Mouse (Mus musculus) frontal cortex, adult (tissue): ENCODE measurements around the gene Gm20532.

Experiments used
- ATAC-seq: cut with Nextera tagmentation; 2 replicates; pipeline ENCODE4 v1.9.2; 2017; ENCODE audit warnings: mild to moderate bottlenecking, moderate library complexity, mixed read lengths; ENCODE audit not compliant: low TSS enrichment

The Gm20532 gene

DNA sequence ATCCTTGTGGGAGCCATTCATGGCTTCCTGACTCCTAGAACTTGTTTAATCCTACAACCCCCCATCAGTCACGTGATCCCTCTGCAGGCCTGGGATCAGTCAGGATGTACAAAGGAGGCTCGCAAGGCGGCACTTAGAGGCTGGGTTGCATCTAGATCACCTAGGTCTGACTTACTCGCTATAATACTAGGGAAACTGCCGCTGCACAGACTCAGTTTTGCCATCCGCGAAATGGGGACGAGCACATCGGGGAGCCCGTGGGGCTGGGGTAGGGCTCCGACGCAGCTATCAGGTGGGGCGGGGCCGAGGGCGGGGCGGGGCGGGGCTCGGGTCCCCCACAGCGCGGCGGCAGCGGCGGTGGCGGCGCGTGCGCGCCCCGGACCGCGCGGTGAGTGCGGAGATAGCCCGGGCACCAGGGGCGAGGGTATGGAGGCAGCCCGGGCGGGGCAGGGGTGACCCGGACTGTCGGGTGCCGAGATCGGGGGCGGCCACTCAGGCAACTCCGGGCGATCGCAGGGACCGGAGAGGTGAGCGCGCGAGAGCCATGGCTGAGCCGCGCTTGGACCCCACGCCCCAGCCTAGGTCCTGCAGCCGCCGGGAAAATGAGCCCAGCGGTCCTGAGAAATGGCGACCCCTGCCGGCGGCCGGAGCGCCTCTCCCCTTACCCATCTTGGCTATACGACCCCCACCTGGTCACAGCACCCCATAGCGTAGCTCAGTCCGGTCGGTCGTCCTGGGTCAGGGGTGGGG, at the start of gene Gm20532:
TSS of gene Gm20532 (plus strand) at position 346 of the 750 bp plus-strand sequence.
- peak; percentile 64 for ATAC-seq

DNA sequence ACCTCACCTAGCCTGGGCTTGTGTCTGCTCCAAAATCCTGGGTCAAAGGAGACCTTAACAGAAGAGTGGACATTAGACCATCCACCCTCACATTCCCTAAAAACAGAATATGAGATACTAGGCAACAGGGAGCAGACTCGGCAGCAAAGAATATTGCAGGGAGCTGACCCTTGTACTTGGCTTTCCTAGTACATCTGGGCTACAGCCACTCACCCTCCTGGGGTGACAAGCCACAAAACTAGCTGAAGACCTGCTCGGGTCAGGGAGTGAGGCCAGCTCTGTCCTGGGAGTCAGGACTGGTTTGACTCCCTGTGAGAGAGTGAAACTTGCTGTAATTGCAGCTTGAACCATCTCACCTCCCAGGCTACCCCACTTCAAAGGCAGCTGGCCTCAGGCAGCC, 46.9 kb upstream of the Gm20532 start:
- no peak for ATAC-seq

DNA sequence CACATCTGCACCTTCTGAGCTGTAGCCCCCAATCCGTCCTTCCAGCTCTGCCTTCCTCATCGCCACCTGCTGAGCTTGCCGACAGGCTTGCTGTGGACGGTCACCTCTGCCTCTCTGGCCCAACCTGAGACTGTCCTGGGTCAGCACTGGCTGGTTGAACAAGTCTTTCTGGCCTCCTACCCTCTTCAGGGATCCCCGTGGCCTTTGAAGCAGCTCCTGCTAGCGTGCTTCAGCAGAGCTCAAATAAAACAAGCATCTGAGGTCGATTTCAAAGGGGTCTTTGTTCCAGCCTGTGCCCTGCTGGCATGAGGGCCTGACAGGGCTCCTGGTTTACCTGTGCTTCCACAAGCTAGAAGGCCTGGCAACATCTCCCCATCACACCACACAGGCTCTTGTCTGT, 45.7 kb upstream of the Gm20532 start:
- no peak for ATAC-seq

DNA sequence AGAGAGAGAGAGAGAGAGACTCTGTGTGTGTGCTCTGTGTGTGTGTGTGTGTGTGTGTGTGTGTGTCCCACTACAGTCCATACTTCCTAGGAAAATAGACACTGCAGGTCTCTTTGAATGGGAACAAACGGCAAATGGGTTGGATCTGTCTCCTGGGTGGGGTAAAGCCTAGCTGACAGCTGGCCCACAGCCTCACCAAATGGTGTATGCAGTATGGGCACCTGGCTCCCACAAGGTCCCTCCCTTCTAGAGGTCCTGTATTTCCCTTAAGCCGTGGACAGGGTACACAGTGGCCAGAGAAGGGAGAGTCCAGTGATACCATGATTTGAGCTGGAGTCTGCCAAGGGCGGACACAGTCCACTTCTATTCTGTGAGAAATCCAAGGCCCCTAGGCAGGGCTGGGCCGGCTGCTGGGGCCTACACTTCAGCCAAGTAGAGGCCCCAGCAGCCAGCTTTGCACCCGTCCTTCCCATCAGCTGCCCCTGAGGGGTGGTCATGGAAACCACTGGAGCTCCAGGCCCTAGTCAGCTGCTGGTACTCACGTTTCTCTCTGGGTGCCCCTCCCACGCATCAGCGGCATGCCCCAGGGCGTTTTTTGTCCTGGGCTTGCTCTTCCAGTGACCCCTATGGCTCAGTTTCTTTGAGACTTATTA, 45.1 kb upstream of the Gm20532 start:
- ATAC-seq = no peak

DNA sequence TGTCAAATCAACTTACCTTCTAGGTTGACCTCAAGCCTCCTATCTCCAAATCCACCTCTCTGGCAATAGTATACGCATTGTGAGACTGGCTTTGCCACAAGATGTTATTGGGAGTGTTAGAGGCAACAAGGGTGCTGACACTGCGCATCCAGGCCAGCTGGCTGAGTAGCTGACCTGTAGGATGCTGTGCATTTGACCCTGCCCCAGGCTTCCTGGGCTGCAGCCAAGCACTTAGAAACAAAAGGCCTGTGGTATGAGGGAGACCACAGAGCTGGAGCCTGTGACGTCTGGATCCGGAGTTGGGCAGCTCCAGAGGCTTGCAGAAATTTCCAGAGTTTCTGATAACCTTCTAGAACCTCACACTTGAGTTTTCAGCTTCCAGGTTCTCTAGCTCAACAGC, 43.3 kb upstream of the Gm20532 start:
- ATAC-seq = no peak

DNA sequence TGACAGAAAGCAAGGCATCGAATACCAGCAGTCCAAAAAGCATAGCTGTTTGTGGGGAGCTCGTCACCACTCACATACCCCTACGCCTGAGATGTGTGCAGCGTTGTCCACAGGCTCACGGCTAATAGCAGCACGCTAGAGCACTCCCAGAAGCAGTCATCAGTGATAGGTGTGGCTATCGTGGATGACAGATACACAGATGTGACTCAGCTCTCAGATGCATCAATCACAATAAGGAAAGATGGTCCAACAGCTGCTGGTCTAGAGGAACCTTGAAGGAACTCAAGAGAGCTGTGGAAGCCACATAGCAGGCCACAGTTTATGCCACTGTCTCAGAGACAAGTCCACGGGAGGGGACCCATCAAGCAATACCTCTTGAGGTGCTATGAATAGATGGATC, 42.7 kb upstream of the Gm20532 start:
- no peak for ATAC-seq

DNA sequence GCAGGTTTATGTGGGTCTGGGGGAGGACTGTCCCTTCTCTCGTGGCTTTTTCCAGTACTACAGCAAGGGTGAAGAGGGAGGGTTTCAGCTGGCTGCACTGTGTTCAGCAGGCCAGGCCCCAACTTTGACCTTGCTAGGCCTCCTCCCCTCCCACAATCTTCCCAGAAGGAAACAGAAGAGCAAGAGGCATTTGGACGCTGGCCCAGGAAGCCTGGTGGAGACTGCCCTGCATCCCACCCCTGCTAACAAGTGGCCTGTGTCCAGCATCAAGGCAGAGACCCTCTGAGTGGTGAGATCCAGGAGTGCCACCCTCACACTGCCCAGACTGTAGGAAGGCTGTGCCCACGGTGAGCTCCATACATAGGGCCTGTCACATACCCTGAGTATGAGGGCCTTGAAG, 42.2 kb upstream of the Gm20532 start:
- no peak for ATAC-seq

DNA sequence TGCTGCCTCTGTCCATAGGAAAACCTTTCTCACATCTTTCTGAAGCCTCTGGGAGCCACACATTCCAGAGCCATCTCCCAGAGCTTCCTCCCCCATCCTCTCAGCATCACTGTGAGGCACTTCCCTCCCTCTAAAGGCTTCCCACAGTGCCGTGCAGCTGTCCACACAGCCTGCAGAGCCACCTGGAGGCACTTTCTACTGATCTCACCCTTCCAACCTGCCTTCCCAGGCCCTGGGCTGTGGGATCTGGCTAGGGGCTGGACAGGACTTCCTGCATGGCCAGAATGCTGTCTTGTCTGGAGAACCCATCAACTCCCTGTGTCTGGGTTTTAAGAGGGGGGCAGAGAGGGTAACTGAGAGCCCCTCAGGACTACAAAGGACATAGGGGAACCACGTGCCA, 39.0 kb upstream of the Gm20532 start:
- peak; percentile 80; the same call in 1 of the 2 replicates for ATAC-seq

DNA sequence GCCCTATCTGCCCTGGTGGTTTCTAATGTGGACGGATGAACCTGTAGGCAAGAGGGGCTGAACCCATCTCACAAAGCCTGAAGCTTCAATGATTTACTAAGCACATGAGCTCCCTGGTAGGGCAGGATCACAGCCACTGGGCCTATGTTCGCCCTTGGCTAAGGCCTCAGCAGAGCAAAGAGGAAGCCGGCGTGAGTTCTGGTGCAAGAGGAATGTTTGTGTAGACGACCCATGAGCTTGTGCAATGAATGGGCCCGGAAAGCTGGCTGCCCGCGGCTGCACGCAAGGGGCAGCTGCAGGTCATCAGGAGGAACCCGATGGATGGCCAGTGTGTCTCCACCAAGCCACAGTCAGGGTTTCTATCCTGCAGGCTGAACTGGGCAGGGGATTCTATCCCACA, 36.6 kb upstream of the Gm20532 start:
- ATAC-seq = no peak

DNA sequence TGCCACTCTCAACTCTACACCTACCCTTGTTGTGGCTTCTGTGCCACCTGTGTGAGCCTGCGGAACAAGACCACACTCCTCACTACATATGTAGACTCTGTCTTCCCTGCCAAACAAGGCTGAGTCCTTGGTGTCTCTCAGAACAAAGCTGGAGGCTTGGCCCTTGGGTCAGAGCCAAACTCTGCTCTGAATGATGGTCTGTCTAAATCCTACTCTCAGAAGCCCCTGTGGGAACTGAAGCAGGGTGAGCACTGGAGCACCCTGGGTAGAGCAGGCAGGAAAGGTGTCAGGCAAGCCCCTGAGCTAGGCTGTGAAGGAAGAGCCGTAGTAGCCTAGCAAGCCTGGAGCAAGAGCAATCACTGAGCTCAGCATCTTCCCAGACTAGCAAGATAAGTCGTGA, 36.2 kb upstream of the Gm20532 start:
- no peak for ATAC-seq

DNA sequence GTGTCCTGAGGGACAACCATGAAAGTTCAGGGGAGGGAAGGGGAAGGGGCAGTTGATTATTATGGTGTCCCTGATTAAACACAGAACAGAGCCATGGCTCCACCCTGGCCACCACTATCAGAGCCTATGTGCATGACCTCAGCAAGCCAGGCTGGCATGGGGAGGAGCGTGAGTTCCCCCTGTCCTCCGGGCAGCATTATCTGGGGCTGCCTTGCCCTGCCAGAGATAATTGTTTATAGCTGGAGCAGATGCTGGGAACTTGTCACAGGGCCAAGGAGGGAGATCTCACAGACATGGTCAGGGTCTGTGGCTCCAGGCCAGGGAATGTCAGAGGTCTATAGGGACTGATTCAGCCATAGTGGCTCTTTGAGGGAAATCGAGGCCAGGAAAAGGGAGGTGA, 35.7 kb upstream of the Gm20532 start:
- no peak for ATAC-seq

DNA sequence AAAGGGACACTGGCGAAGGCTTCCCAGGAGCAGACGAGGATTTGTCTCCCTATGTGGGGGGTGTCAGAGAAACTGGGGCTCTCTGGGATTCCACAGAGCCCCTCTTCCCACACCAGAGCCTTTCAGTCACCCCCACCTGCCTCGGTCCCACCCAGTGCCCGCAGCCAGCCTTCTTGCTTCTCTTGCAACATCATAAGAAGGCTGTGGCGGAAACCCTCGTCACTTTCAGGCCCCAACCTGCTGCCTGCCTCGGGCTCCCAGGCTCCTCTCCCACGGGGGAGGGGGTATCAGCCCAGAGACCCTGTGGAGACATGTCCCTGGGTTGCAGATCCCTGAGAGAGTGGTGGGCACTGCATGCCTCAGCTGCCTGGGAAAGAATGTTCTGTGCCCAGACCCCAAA, 35.0 kb upstream of the Gm20532 start:
- ATAC-seq = no peak

DNA sequence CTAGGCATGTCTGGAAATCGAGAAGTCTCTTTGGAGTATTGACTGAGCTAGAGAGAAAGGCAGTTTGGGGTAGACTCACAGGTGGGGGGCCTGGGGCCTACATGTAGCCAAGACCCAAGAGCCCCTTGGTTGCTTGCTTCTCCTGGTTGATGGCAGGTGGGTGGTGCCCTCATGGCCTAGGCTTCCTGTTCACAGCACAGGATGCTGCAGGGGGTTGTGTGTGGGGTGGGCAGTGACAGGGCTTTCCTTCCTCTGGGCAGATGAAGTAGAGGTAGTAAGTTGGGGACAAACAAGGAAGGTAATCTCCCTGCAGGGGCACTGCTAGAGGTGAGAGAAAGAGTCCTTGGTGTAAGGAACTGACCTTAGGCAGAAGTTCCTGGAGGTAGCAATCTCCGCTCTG, 34.4 kb upstream of the Gm20532 start:
- no peak for ATAC-seq

DNA sequence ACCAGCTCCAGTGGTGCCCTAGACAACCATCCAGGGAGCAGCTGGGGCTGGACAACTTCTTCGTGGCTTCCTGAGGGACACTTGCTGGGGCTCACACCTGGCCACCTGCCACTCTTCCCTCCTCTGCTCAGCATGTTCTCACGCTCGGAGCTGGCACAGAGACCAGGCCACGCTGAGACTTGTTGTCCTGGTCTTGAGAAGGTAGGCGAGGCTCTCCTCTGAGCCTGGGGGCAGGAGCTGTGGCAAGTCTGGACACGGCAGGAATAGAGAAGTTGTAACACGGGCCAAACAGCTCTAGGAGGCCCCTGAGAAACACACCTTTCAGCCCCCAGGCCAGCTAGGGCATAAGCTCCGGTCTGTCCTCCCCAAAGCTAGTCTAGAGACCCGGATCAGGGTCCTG, 32.5 kb upstream of the Gm20532 start:
- no peak for ATAC-seq

DNA sequence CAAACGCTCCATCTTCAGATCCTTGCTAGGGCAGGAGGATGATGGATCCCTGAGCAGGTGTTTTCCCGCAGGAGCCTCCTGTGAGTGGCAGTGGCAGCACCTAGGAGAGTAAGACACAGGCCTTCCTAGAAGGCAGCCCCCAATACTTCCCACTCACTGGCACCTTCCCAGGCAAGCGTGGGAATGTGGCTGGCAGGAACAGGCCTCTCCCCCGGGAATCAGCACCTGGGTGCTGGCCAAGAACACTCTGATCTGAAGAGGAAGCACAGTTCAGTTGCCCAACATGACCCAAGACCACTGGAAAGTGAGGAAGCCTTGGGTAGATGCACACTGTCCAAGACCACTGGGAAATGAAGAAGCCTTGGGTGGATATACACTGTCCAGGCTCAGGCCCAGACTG, 31.4 kb upstream of the Gm20532 start:
- peak; percentile 57; the same call in 1 of the 2 replicates for ATAC-seq

DNA sequence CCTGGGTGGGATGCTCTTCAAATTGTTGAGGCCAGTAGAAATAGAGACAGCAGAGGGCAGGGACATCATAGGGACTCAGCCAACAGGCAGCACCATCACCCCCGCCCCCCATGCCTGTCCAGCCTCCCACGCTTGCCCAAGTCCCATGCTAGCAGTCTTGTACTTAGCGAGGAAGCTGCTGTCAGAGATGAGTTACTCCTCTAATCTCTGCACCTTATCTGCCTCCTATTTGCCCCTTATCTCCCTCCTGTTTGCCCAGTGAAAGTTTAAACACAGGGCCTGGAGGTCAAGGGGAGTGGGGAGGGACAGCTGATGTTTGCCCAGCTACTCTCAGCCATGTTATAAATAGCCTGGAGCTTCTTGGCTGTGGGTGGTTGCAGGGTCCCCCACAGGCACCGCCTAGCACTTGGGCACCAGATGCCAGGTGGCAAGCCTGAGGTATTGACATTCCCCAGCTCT, 29.9 kb upstream of the Gm20532 start:
- no peak for ATAC-seq

DNA sequence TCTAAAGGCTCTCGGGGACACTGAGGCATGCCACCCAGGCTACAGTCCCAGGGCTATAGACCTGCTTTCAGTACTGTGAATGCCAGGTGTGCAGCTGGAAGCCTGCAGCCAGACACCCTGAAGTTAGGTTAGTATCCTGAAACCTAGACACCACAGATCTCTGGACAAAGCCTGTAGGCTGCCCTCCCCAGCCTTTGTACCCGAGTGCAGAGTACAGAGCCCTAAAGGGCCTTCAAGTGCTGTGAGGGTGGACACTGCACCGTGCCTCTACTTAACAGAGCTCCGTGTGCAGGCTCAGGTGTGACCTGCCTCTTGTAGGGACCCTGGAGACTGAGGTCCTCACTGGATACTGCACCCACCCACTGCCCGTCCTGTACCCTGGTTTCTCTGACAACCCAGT, 25.9 kb upstream of the Gm20532 start:
- no peak for ATAC-seq

DNA sequence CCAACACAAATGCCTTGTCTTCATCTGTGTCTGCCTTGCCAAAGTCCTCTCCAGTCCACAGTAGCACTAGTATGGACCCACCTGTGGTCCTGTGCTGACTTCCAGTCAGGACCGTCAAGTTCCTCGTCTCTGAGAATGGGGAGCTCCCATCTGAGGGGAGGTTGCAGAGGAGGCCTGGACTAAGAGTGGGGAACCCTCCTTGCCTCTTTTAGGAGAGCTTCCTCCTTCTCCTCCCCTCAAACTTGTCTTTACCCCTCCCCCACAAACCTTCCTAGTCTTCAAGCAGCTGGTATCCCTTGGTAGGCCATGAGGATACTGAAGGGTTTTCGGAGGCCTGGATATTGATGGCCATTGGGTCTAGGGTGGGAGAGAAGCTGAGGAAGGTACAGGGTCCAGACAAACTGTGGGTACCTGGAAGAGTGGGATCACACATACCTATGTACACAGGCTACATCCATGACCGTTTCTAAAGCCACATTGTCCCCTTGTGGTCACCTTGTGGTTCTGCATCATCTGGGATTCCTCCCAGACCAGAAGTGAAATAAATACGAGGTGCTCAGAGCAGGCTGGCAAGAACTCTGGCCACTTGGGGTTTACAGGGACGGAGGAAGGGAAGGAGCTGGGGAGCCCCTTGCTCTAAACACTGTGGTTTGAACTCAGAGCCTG, 25.0 kb upstream of the Gm20532 start:
- peak; percentile 52; the same call in 1 of the 2 replicates for ATAC-seq

DNA sequence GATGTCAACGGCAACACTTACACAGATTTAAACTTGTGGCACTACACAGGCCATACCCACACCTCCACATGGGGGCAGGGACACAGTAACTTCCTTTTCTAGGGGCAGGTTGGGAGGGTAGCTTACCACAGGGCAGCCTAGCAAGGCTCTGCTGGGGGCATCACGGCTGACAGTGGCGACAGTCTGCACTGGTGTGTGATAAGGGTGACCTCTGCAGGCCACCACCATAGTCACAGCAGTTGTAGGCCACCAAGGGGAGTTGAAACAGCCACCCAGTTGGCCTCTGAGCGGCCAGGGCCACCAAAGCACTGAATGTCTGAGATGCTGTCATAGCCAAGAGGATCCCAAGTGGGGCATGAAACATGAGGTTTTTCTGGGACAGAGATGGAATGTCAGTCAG, 20.2 kb upstream of the Gm20532 start:
- peak; percentile 62; the same call in 1 of the 2 replicates for ATAC-seq

DNA sequence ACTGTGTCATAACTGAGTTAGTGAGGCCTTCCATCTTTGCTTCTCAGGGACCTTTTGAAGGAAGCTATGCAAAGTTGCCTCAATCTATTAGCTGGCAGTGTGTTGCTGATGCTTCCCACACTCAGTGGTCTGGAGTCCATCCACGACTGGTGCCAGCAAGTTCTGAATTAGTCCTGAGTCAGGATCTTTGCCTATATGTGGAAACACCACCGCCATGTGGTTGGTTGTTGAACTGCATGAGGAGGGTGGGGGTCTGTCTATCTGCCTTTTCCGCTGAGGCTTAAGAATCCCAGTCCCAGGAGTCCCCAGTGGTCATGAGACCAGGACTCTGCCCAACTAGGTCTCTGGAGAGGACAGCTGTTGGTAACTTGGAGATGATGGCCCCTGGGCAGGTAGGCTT, 16.4 kb upstream of the Gm20532 start:
- ATAC-seq = no peak

DNA sequence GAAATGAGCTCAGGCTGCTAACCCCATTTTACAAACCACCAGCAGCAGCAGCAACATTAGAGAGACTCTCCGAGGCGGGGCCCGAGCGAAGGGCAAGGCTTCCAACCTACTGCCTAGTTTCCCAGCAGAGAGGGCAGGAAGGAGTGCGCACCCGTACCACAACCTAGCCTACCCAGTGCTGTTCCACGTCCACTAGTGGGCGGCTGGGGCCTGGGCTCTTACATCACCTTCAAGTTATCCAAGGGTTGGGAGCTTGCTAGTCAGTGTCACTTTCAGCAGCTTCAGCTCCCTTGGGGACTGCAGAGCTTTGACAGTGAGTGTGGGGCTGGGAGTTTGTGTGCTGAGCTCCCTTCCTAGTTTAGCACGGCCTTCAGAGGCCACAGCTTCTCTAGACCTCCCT, 15.0 kb upstream of the Gm20532 start:
- ATAC-seq = no peak

DNA sequence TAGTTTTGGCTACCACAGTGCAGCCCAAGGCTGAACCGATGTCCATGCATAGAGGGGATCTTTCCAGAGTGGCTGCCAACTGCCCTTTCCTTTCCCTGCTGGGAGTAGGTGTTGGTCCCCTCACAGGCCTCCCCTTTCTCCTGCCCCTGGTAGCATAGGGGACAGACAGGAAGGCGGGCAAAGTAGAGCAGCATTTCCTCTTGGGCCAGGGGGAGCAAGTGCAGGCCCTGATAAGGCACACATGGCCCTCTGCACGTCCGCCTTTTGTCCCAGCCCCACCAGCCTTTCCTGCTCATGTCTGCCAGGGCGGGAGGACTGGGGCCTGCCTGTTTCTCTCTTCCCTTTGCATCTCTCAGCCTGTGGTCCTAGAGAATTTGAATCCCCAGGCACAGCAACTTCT, 14.6 kb upstream of the Gm20532 start:
- ATAC-seq = no peak

DNA sequence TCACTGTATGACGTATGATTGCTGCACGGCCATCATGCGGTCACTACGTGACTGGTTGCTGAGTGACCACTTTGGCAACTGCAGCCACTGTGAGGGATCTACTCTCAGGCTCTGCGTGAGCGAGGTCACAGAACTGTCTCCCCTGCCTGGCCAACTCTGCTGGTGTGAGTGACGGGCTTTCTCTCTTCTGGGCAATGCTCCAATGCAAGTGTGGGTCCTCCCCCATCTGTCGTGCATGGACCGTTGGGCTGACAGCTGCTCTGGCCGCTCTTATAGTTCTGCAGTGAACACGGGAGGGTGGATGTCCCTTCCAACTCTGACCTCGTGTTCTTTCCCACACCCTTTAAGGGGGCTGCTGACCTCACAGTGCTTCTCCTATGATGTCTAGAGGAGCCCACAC, 13.0 kb upstream of the Gm20532 start:
- ATAC-seq = 0 out of 2 replicates have a peak, but pooled peaks have one; percentile 23
